Mouse (Mus musculus): ENCODE measurements at regions not wholly inside any gene's neighbourhood (a gene's known extent, or its start where the extent isn't known, plus 50 kb on each side); places are given as distances from the start of the nearest gene placed in this dataset.

- no peak for TF ChIP-seq CTCF (IDR thresholded peaks at IDR 0.05; ENCODE audit: low read depth)
- Histone ChIP-seq H3K4me3 (ENCODE audit: low read depth, low read length) (no peak overlapping the region), H3K9ac (ENCODE audit: low read depth, low read length) (no peak overlapping the region), H3K27ac (ENCODE audit: low read depth, low read length) (no peak overlapping the region), H3K4me2 (replicated peaks; ENCODE audit: low read depth) (no peak overlapping the region), H3K4me1 (replicated peaks; ENCODE audit: control insufficient read depth, insufficient read depth, low read length) (no peaks in the 10 kb centered on the region), H3K9me3 (ENCODE audit: control insufficient read depth) (no peaks in the 10 kb centered on the region), H3K36me3 (ENCODE audit: control insufficient read depth, insufficient read depth) (no peaks in the 10 kb centered on the region), H3K27me3 (replicated peaks; ENCODE audit: control insufficient read depth, insufficient read depth, low read length) (no peaks in the 10 kb centered on the region)
- no peak for ATAC-seq
- 70% methylated on average over 4 of the region's 4 CpGs for WGBS
Measured at GRCm38 (mm10) chr5:39557376-39558001, 197.8 kb downstream of the Hs3st1 start.

- ATAC-seq = no peak
- H3K27ac ChIP-seq (ENCODE audit: low read depth, low read length) = no peak overlapping the region
- H3K27me3 ChIP-seq (replicated peaks; ENCODE audit: control insufficient read depth, insufficient read depth, low read length) = no peaks in the 10 kb centered on the region
- H3K36me3 ChIP-seq (ENCODE audit: control insufficient read depth, insufficient read depth) = no peaks in the 10 kb centered on the region
- H3K9ac ChIP-seq (ENCODE audit: low read depth, low read length) = no peak overlapping the region
- no peaks in the 10 kb centered on the region for H3K9me3 ChIP-seq (ENCODE audit: control insufficient read depth)
- 63% methylated on average over 2 of the region's 2 CpGs for WGBS
- no peak overlapping the region for H3K4me2 ChIP-seq (replicated peaks; ENCODE audit: low read depth)
- no peaks in the 10 kb centered on the region for H3K4me1 ChIP-seq (replicated peaks; ENCODE audit: control insufficient read depth, insufficient read depth, low read length)
- no peak for TF ChIP-seq CTCF (IDR thresholded peaks at IDR 0.05; ENCODE audit: low read depth)
- no peak overlapping the region for H3K4me3 ChIP-seq (ENCODE audit: low read depth, low read length)
Measured at GRCm38 (mm10) chr5:39537044-39537443, 218.2 kb downstream of the Hs3st1 start.

- Histone ChIP-seq H3K36me3 (ENCODE audit: control insufficient read depth, insufficient read depth) (no peaks in the 10 kb centered on the region), H3K9me3 (ENCODE audit: control insufficient read depth) (no peaks in the 10 kb centered on the region), H3K4me3 (ENCODE audit: low read depth, low read length) (no peak overlapping the region), H3K9ac (ENCODE audit: low read depth, low read length) (no peak overlapping the region), H3K4me2 (replicated peaks; ENCODE audit: low read depth) (no peak overlapping the region), H3K27me3 (replicated peaks; ENCODE audit: control insufficient read depth, insufficient read depth, low read length) (no peaks in the 10 kb centered on the region), H3K27ac (ENCODE audit: low read depth, low read length) (no peak overlapping the region), H3K4me1 (replicated peaks; ENCODE audit: control insufficient read depth, insufficient read depth, low read length) (no peaks in the 10 kb centered on the region)
- TF ChIP-seq CTCF (IDR thresholded peaks at IDR 0.05; ENCODE audit: low read depth) = no peak
- ATAC-seq = no peak
- 49% methylated on average over 2 of the region's 2 CpGs for WGBS
Measured at GRCm38 (mm10) chr5:39536351-39536750, 218.9 kb downstream of the Hs3st1 start.

DNA sequence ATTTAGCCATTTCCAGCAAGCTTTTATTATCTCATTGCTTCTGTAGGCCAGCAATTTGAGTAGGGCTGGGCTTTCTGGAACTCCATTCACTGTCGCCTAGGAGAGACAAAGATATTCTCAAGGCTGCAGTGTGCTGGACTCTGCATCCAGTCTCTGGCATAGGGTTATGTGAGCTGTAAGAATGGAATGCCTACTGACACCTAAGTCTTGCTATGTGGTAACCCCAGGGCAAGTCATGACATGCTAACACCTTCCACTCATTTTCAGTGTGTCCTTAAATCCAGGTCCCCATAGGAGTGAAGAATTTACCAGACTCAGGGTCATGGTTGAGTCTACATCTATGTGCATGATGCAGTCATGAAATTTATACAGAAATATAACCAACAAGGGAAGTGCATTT, 245.0 kb downstream of the Hs3st1 start:
- Histone ChIP-seq H3K9ac (ENCODE audit: low read depth, low read length) (no peak overlapping the region), H3K4me2 (replicated peaks; ENCODE audit: low read depth) (no peak overlapping the region), H3K36me3 (ENCODE audit: control insufficient read depth, insufficient read depth) (no peaks in the 10 kb centered on the region), H3K27me3 (replicated peaks; ENCODE audit: control insufficient read depth, insufficient read depth, low read length) (no peaks in the 10 kb centered on the region), H3K4me1 (replicated peaks; ENCODE audit: control insufficient read depth, insufficient read depth, low read length) (no peaks in the 10 kb centered on the region), H3K4me3 (ENCODE audit: low read depth, low read length) (no peak overlapping the region), H3K27ac (ENCODE audit: low read depth, low read length) (no peak overlapping the region), H3K9me3 (ENCODE audit: control insufficient read depth) (no peaks in the 10 kb centered on the region)
- no peak for TF ChIP-seq CTCF (IDR thresholded peaks at IDR 0.05; ENCODE audit: low read depth)
- no peak for ATAC-seq
- WGBS = 78% methylated on average over 1 of the region's 1 CpGs

- no peak overlapping the region for H3K27ac ChIP-seq (ENCODE audit: low read depth, low read length)
- WGBS = 56% methylated on average over 5 of the region's 5 CpGs
Measured at GRCm38 (mm10) chr5:39482756-39483155, 272.5 kb downstream of the Hs3st1 start.

DNA sequence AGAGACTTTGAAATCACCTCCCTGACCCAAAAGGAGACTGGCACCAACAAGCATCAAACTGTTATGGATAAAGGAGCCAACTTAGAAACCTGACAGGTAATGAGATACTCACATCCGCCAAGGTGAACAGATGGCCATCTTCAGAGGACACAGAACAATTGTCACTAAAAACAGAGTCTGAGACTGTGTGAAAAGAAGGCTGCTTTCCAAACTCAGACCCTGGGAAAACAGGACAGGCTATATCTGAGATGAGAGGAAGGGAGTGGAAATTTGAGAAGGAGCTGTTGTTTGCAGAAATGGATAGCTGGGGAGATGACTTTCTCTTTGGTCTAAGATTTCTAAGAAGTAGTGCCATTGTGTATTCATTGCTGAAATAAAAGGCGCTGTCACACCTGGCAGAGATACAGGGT, 297.2 kb downstream of the Hs3st1 start:
- 80% methylated on average over 2 of the region's 2 CpGs for WGBS

More at GRCm38 (mm10) chr5:39482756-39483155, 272.5 kb downstream of the Hs3st1 start:
- Histone ChIP-seq H3K36me3 (ENCODE audit: control insufficient read depth, insufficient read depth) (no peaks in the 10 kb centered on the region), H3K9ac (ENCODE audit: low read depth, low read length) (no peak overlapping the region), H3K4me2 (replicated peaks; ENCODE audit: low read depth) (no peak overlapping the region), H3K9me3 (ENCODE audit: control insufficient read depth) (no peaks in the 10 kb centered on the region), H3K4me3 (ENCODE audit: low read depth, low read length) (no peak overlapping the region), H3K27me3 (replicated peaks; ENCODE audit: control insufficient read depth, insufficient read depth, low read length) (no peaks in the 10 kb centered on the region), H3K4me1 (replicated peaks; ENCODE audit: control insufficient read depth, insufficient read depth, low read length) (no peaks in the 10 kb centered on the region)
- no peak for ATAC-seq
- no peak for TF ChIP-seq CTCF (IDR thresholded peaks at IDR 0.05; ENCODE audit: low read depth)

DNA sequence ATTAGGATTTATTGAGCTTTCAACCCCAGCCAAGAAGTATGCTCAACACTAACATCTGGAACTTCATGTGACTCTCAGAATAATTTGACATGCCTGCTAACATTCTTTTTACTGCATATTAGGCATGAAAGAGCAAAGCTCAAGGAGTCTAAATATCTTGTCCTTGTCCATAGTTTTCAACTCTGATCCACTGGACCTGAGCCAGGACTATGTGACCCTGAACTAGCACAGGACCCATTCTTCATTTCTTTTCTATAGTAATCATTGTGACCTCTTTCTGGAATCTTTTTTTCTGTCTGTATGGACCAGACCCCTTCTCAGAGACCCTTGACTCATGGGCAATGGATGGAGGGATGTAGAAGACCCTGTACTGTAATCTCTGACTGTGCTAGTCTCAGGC, 301.6 kb downstream of the Hs3st1 start:
- Histone ChIP-seq H3K36me3 (ENCODE audit: control insufficient read depth, insufficient read depth) (no peaks in the 10 kb centered on the region), H3K4me2 (replicated peaks; ENCODE audit: low read depth) (no peak overlapping the region), H3K9me3 (ENCODE audit: control insufficient read depth) (no peaks in the 10 kb centered on the region), H3K4me1 (replicated peaks; ENCODE audit: control insufficient read depth, insufficient read depth, low read length) (no peaks in the 10 kb centered on the region), H3K4me3 (ENCODE audit: low read depth, low read length) (no peak overlapping the region), H3K9ac (ENCODE audit: low read depth, low read length) (no peak overlapping the region), H3K27me3 (replicated peaks; ENCODE audit: control insufficient read depth, insufficient read depth, low read length) (no peaks in the 10 kb centered on the region), H3K27ac (ENCODE audit: low read depth, low read length) (no peak overlapping the region)
- no peak for ATAC-seq
- TF ChIP-seq CTCF (IDR thresholded peaks at IDR 0.05; ENCODE audit: low read depth) = no peak

More for the DNA sequence above, 297.2 kb downstream of the Hs3st1 start:
- Histone ChIP-seq H3K9me3 (ENCODE audit: control insufficient read depth) (no peaks in the 10 kb centered on the region), H3K27ac (ENCODE audit: low read depth, low read length) (no peak overlapping the region), H3K9ac (ENCODE audit: low read depth, low read length) (no peak overlapping the region), H3K4me2 (replicated peaks; ENCODE audit: low read depth) (no peak overlapping the region), H3K36me3 (ENCODE audit: control insufficient read depth, insufficient read depth) (no peaks in the 10 kb centered on the region), H3K4me1 (replicated peaks; ENCODE audit: control insufficient read depth, insufficient read depth, low read length) (no peaks in the 10 kb centered on the region), H3K27me3 (replicated peaks; ENCODE audit: control insufficient read depth, insufficient read depth, low read length) (no peaks in the 10 kb centered on the region), H3K4me3 (ENCODE audit: low read depth, low read length) (no peak overlapping the region)
- no peak for ATAC-seq
- no peak for TF ChIP-seq CTCF (IDR thresholded peaks at IDR 0.05; ENCODE audit: low read depth)

All from intestine, postnatal 0 days (tissue).